Mouse (Mus musculus): ENCODE measurements around the gene Pdp2. TPM values are rescaled to one million over a fixed set of nuclear protein-coding genes. Genes with fewer than 3 reads are reported as not detected.

The Pdp2 gene
- 7.0 and 9.4 TPM in 2 replicates for polyA plus RNA-seq (2012; rRNA removed; ENCODE audit: low replicate concordance)

GRCm38 (mm10) chr8:104591133-104591834 is at the start of gene Pdp2:
TSS of gene Pdp2 (plus strand) at chr8:104591451.

GRCm38 (mm10) chr8:104624161-104624560 is 32.9 kb downstream of the Pdp2 start, which contains the start of gene Cdh16:
TSS of gene Cdh16 (minus strand) at chr8:104624396.

DNA sequence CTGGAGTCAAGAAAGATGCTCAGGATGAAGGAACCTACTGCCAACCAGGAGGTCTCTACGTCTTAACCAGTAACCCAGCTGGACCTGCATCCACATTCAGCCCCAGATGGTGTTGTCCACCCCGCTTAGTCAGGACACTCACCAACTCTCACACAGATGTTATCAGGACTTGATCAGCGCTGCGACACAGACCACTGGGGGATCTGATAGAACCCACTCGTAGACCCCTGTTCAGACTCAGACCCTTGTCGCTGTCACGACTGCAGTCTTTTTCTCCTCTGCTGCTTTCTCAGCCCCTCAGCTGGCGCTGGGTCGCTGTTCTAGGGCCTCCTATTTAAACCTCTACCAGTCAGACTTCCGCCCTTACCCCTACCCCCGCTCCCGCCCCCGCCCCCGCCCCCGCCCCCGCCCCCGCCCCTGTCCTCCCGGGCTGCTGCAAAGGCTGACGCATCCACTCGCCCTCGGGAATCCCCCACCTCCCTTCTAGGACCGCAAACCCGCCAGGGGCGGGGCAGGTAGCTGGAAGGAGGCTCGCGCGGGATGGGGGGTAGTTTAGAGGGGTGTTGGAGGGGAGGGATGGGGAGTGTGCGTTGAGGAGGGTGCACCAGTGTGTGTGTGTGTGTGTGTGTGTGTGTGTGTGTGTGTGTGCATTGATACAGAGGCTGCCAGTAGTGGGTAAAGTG is 39.9 kb downstream of the Pdp2 start, which contains the start of gene Rrad:
Gene Rrad (minus strand): TSS at position 347 of the 683 bp plus-strand sequence.

DNA sequence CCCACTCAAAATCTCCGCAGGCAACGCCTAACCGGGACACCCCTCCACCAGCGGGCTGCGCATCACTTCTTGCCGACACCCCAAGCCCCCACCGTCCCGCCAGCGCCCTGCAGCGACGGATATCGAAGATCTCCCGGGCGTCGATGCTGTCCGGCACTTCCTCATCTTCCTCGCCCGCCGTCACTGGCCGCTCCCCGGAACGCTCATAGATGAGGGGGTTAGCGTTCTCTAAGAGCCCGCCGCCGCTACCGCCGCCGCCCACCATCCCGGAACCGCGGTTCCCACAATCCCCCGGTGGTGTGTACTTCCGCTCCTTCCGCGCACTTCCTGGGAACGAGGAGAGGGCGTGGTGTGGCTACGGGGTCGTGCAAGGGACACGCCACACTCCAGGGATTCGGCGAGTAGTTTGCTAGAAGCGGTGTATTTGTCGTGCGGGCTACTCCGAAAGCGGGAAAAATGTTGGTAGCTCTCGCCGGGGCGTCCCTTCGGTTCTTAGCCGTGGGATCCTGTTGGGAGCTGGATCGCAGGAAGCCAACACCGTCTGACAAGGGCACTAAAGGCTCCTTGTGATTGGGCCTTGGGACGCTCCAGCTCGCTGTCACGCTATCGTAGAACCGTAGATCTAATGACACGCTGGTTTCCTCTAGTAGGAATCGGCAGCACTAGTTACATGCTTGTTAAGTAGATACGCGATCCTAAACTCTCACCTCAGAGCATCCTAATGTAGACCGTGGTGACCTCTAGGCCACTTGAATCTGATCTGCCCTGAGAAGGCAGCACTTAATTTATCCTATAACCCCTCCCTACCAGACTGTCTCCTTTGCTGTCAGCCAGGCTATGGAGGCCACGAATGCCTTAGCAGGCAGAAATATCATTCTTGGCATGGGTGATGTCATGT is 50.4 kb downstream of the Pdp2 start, which contains the start of gene Ciao2b:
Gene Ciao2b (minus strand): TSS at position 540 of the 898 bp plus-strand sequence.

Other genes with a start within 250 kb of the Pdp2 start
- 8.6 and 12.2 TPM in 2 replicates for gene Cmtm4, start 195.6 kb upstream of the Pdp2 start, polyA plus RNA-seq (2012; rRNA removed; ENCODE audit: low replicate concordance)
- 8.6 and 20.6 TPM in 2 replicates for gene Dync1li2, start 148.4 kb upstream of the Pdp2 start, polyA plus RNA-seq (2012; rRNA removed; ENCODE audit: low replicate concordance)
- 0.09 and 0.16 TPM in 2 replicates for gene Terb1, start 81.5 kb upstream of the Pdp2 start, polyA plus RNA-seq (2012; rRNA removed; ENCODE audit: low replicate concordance)
- 5.0 and 16.3 TPM in 2 replicates for gene Nae1, start 56.8 kb upstream of the Pdp2 start, polyA plus RNA-seq (2012; rRNA removed; ENCODE audit: low replicate concordance)
- gene Car7, start 56.8 kb upstream of the Pdp2 start, polyA plus RNA-seq (2012; rRNA removed; ENCODE audit: low replicate concordance): 5.7 and 6.5 TPM in 2 replicates
- gene Cdh16, start 32.9 kb downstream of the Pdp2 start, polyA plus RNA-seq (2012; rRNA removed; ENCODE audit: low replicate concordance): 0.04 and 0.37 TPM in 2 replicates
- gene Rrad, start 39.9 kb downstream of the Pdp2 start, polyA plus RNA-seq (2012; rRNA removed; ENCODE audit: low replicate concordance): 7.4 and 16.4 TPM in 2 replicates
- 36.8 and 39.0 TPM in 2 replicates for gene Ciao2b, start 50.5 kb downstream of the Pdp2 start, polyA plus RNA-seq (2012; rRNA removed; ENCODE audit: low replicate concordance)
- 0.81 TPM in 1 of 2 replicates, not detected in the other for gene Ces2a, start 142.6 kb downstream of the Pdp2 start, polyA plus RNA-seq (2012; rRNA removed; ENCODE audit: low replicate concordance)
- gene Ces2b, start 240.1 kb downstream of the Pdp2 start, polyA plus RNA-seq (2012; rRNA removed; ENCODE audit: low replicate concordance): 0.14 and 0.19 TPM in 2 replicates

Measured in mammary gland, adult 2 months (tissue).